Mouse (Mus musculus) liver, embryonic 16.5 days (tissue): Measurements from ENCODE around the gene Tmem151a. TPM values are rescaled to one million over a fixed set of nuclear protein-coding genes. Genes with fewer than 3 reads are reported as not detected.

Experiments
- ATAC-seq: fragments of 200-750 bp; cut with Nextera tagmentation; 2 replicates; pipeline ENCODE4 v1.8.0; 2017; ENCODE audit warnings: low read depth, mild to moderate bottlenecking, moderate number of reproducible peaks, moderate library complexity
- H3K27ac ChIP-seq: fragments of 300-500 bp; sonication (generic); 2 replicates; pipeline ENCODE4 v1.5.1; 2014; ENCODE audit warnings: mild to moderate bottlenecking, low read length
- H3K27me3 ChIP-seq: fragments of 300-500 bp; sonication (generic); 2 replicates; pipeline ENCODE4 v1.6.1; 2014; ENCODE audit warnings: low read depth, low read length, mixed read lengths; ENCODE audit not compliant: control insufficient read depth, insufficient read depth
- H3K36me3 ChIP-seq: fragments of 300-500 bp; sonication (generic); 2 replicates; pipeline ENCODE4 v1.6.1; 2014; ENCODE audit warnings: mild to moderate bottlenecking; ENCODE audit not compliant: control insufficient read depth, insufficient read depth
- H3K4me1 ChIP-seq: fragments of 300-500 bp; sonication (generic); 2 replicates; pipeline ENCODE4 v1.6.1; 2014; ENCODE audit warnings: low read depth, low read length, mixed read lengths; ENCODE audit not compliant: control insufficient read depth
- H3K4me2 ChIP-seq: fragments of 300-500 bp; sonication (generic); 2 replicates; pipeline ENCODE4 v1.6.1; 2014; ENCODE audit warnings: low read depth, low read length, mixed read lengths
- H3K4me3 ChIP-seq: fragments of 300-500 bp; sonication (generic); 2 replicates; pipeline ENCODE4 v1.5.1; 2014; ENCODE audit warnings: low read depth, mild to moderate bottlenecking, low read length
- H3K9ac ChIP-seq: fragments of 300-500 bp; sonication (generic); 2 replicates; pipeline ENCODE4 v1.6.1; 2014; ENCODE audit warnings: low read depth, low read length
- H3K9me3 ChIP-seq: fragments of 300-500 bp; sonication (generic); replicated peaks from 2 replicates; pipeline ENCODE4 v1.6.1; 2016; ENCODE audit warnings: low read length; ENCODE audit not compliant: control insufficient read depth
- WGBS: fragments of 180-500 bp; shearing (Covaris S2); extraction: QIAGEN DNeasy Blood & Tissue Kit; methylation state at CpG from one replicate; pipeline ENCODE4 v1.1.7; 2014; ENCODE audit not compliant: insufficient replicate concordance; 5-methylcytosine and 5-hydroxymethylcytosine counted together
- polyA plus RNA-seq: library from polyadenylated mRNA; unstranded; fragments of >200 nt; fragmentation: Nextera tagmentation; extraction: Ambion mirVana; gene quantifications from 2 replicates; pipeline ENCODE4 v1.2.1, GENCODE M21; 2015

Tmem151a gene
- polyA plus RNA-seq, 1 experiment from 2014 or later = 0.52 TPM

- 8% methylated on average over 28 of the region's 31 CpGs for WGBS
- Histone ChIP-seq H3K4me1 (peaks cover 23% of the 10 kb centered on the region), H3K9me3 (no peaks in the 10 kb centered on the region), H3K36me3 (no peaks in the 10 kb centered on the region; the same call in 1 of the 2 replicates), H3K4me2 (peak overlapping the region; percentile 78), H3K4me3 (peak overlapping the region; percentile 46), H3K9ac (peak overlapping the region; percentile 36; the same call in 1 of the 2 replicates), H3K27ac (no peak overlapping the region), H3K27me3 (peaks cover 14% of the 10 kb centered on the region)
- 0 out of 2 replicates have a peak, but pooled peaks have one; percentile 2 for ATAC-seq
Observed at GRCm38 (mm10) chr19:5097521-5098362, 12.4 kb upstream of the Tmem151a start.

GRCm38 (mm10) chr19:5095887-5096474 lies 10.7 kb upstream of the Tmem151a start:
- H3K4me2 ChIP-seq = no peak overlapping the region
- 5% methylated on average over 9 of the region's 9 CpGs for WGBS
- ATAC-seq = no peak
- peaks cover 23% of the 10 kb centered on the region for H3K4me1 ChIP-seq
- H3K36me3 ChIP-seq = no peaks in the 10 kb centered on the region; the same call in 1 of the 2 replicates
- no peak overlapping the region for H3K9ac ChIP-seq
- H3K9me3 ChIP-seq = no peaks in the 10 kb centered on the region
- H3K27ac ChIP-seq = no peak overlapping the region
- no peak overlapping the region for H3K4me3 ChIP-seq
- H3K27me3 ChIP-seq = peaks cover 14% of the 10 kb centered on the region

GRCm38 (mm10) chr19:5094746-5095417 lies 9.6 kb upstream of the Tmem151a start:
- Histone ChIP-seq H3K9ac (no peak overlapping the region), H3K9me3 (no peaks in the 10 kb centered on the region), H3K4me2 (no peak overlapping the region), H3K27ac (no peak overlapping the region), H3K27me3 (peaks cover 14% of the 10 kb centered on the region), H3K36me3 (no peaks in the 10 kb centered on the region; the same call in 1 of the 2 replicates), H3K4me1 (peaks cover 23% of the 10 kb centered on the region), H3K4me3 (no peak overlapping the region)
- 42% methylated on average over 11 of the region's 11 CpGs for WGBS
- no peak for ATAC-seq

- H3K4me2 ChIP-seq = no peak overlapping the region
- H3K9ac ChIP-seq = no peak overlapping the region
- no peak overlapping the region for H3K4me3 ChIP-seq
- H3K27me3 ChIP-seq = peaks cover 14% of the 10 kb centered on the region
- peaks cover 26% of the 10 kb centered on the region for H3K4me1 ChIP-seq
- 0% methylated on average over 21 of the region's 21 CpGs for WGBS
- H3K9me3 ChIP-seq = no peaks in the 10 kb centered on the region
- peak; percentile 61 for ATAC-seq
- H3K27ac ChIP-seq = no peak overlapping the region
- H3K36me3 ChIP-seq = no peaks in the 10 kb centered on the region; the same call in 1 of the 2 replicates
Observed at GRCm38 (mm10) chr19:5094243-5094632, 8.9 kb upstream of the Tmem151a start.

- Histone ChIP-seq H3K9me3 (no peaks in the 10 kb centered on the region), H3K27me3 (peaks cover 14% of the 10 kb centered on the region), H3K4me1 (peaks cover 31% of the 10 kb centered on the region), H3K27ac (no peak overlapping the region), H3K9ac (no peak overlapping the region), H3K36me3 (no peaks in the 10 kb centered on the region; the same call in 1 of the 2 replicates), H3K4me2 (no peak overlapping the region), H3K4me3 (no peak overlapping the region)
- no peak for ATAC-seq
- WGBS = 61% methylated on average over 12 of the region's 12 CpGs
Observed at GRCm38 (mm10) chr19:5093481-5094242, 8.3 kb upstream of the Tmem151a start.

GRCm38 (mm10) chr19:5092083-5092482 lies 6.8 kb upstream of the Tmem151a start:
- H3K36me3 ChIP-seq = no peaks in the 10 kb centered on the region; the same call in 1 of the 2 replicates
- H3K4me1 ChIP-seq = peaks cover 25% of the 10 kb centered on the region
- 70% methylated on average over 10 of the region's 10 CpGs for WGBS
- H3K27ac ChIP-seq = no peak overlapping the region
- no peak overlapping the region for H3K9ac ChIP-seq
- H3K4me3 ChIP-seq = no peak overlapping the region
- ATAC-seq = no peak
- H3K27me3 ChIP-seq = peaks cover 9% of the 10 kb centered on the region
- no peaks in the 10 kb centered on the region for H3K9me3 ChIP-seq
- H3K4me2 ChIP-seq = no peak overlapping the region

- Histone ChIP-seq H3K27ac (no peak overlapping the region), H3K4me1 (peaks cover 27% of the 10 kb centered on the region), H3K9me3 (no peaks in the 10 kb centered on the region), H3K4me3 (peak overlapping the region; percentile 83), H3K9ac (peak overlapping the region; percentile 79), H3K36me3 (no peaks in the 10 kb centered on the region; the same call in 1 of the 2 replicates), H3K4me2 (peak overlapping the region; percentile 91), H3K27me3 (peaks cover 27% of the 10 kb centered on the region)
- ATAC-seq = no peak
- WGBS = 84% methylated on average over 4 of the region's 4 CpGs
Observed at GRCm38 (mm10) chr19:5089324-5089723, 4.0 kb upstream of the Tmem151a start.

GRCm38 (mm10) chr19:5087884-5088728 lies 2.8 kb upstream of the Tmem151a start, which contains the start of gene Yif1a:
TSS of gene Yif1a (plus strand) at chr19:5088538.
- Histone ChIP-seq H3K27ac (peak within 1 kb of the TSS; percentile 92), H3K27me3 (peaks cover 39% of the 10 kb centered on the region), H3K4me2 (peak within 1 kb of the TSS; percentile 91), H3K4me1 (peaks cover 21% of the 10 kb centered on the region), H3K36me3 (no peaks in the 10 kb centered on the region; the same call in 1 of the 2 replicates), H3K9ac (peak within 1 kb of the TSS; percentile 79), H3K4me3 (peak within 1 kb of the TSS; percentile 83), H3K9me3 (no peaks in the 10 kb centered on the region)
- peak; percentile 88 for ATAC-seq
- WGBS = under 1% methylated on average over 58 of the region's 58 CpGs
